Mouse (Mus musculus) frontal cortex, adult 2 months (tissue): Measurements from ENCODE around the gene Npr2. TPM values are rescaled to one million over a fixed set of nuclear protein-coding genes. Genes with fewer than 3 reads are reported as not detected.

ENCODE experiments used
- DNase-seq, 2 experiments: peaks; one replicate each; pipeline ENCODE4 v3.0.0; 2022; ENCODE audit warnings: low spot score in 1 of 2; ENCODE audit errors: extremely low spot score in 1 of 2
- polyA plus RNA-seq: library from polyadenylated mRNA; depleted of rRNA; stranded (reverse); fragments of >200 nt; gene quantifications from 2 replicates; pipeline ENCODE4 v1.2.3, GENCODE M21; 2012

Npr2 gene
- polyA plus RNA-seq, 1 experiment = 119 TPM

DNA sequence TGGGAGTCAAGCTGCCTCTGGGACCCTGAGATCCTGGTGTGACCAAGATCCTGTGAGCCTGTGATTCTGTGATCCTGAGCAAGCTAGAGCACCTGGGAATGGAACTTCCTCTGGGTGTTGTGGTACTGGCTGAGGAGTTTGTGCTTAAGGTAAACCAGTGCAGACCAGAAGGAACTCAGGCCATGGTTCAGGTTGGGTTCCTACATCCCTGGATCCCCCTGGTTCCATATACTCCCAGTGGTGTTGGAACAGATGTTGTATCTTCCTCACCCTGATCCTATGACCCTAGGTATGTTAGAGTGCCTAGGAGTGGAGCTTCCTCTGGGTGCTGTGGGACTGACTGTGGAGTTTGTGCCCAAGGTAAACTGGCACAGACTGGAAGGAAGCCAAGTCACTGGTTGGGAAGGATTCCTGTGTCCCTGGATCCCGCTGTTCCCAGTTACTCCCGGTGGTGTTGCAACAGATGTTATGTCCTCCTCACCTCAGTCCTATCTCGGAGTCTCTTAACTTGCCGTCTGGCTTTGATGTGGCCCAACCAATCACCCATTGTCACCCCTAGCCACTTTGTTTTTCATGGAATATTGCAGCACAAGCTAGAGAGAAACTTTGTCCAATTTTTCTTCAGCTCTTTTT lies 11.5 kb upstream of the Npr2 start:
- no peak for DNase-seq

DNA sequence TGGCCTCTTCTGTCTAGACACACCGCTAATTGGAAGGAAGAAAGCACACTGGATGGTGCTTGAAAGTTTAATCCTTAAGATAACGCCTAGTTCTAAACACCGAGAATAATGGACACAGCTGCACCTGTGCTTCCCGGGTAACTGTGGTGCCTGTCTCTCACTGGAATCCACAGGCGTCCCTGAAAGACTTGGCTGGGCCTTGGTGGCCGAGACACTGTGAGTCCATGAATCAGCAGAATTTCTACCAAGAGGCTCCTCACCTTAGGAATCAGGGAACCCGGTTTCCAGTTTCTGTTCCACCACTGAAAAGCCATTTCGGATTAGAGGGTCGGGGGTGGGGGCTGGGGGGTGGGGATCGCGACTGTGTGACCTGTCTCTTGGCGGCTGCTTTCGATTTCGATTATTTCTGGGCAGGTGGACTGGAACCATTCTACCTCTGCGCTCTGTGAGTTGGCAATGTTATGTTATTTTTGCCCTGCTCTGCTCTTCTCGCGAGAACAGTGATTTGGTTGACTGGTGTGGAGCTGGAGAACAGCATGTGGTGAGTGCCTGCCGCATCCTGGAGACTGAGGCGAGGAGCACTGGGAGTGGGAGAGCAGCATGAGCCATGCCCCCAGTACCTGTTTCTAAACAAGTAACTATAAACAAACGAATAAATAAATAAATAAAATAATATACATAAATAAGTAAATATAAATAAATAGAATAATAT lies 2.5 kb upstream of the Npr2 start:
- DNase-seq = peak in 1 of 2 experiments; percentile 25

DNA sequence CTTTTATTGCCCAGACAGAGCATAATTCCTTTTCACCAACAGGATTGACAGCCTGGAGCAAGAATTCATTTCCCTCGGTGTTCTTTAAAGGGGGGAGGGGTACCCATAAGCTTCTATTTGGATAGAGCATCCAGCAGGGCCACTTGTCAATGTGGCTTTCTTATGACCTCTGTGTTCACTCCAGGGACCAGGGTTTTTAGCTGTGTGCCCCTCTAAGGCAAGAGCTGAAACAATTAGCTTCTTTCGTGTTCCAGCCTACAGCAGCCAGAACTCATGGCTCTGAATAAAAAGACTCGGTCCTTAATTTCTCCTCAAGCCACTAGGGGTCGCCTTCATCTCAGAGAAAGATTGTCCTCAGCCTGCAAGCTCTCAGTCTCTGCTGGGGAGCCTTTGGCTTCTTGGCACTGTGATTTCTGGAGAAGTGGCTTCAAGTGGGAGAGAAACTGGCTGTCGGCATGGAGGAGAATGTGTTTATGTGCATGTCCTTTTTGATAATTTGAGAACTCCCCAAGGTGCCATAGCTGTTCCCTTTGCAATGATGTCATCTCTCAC lies 1.6 kb upstream of the Npr2 start:
- DNase-seq = peak; percentile 81 to 95

DNA sequence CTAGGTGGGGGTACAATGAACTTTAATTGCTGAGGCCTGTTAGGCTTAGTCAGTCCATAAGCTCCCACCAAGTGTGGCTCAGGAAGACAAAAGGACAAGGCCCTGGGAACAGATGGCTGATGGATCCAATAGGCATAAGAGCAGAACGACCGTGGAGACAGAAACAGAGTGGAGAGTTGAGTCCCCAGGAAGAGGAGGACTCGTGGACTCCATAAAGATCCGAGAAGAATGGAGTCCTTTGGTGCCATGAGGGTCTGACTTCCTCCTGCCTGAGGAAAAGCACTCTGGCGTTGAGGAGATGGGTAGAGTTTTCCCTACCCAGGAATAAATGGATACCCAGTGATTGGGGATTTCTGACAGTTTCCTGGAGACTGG lies 1.1 kb upstream of the Npr2 start:
- DNase-seq = no peak

DNA sequence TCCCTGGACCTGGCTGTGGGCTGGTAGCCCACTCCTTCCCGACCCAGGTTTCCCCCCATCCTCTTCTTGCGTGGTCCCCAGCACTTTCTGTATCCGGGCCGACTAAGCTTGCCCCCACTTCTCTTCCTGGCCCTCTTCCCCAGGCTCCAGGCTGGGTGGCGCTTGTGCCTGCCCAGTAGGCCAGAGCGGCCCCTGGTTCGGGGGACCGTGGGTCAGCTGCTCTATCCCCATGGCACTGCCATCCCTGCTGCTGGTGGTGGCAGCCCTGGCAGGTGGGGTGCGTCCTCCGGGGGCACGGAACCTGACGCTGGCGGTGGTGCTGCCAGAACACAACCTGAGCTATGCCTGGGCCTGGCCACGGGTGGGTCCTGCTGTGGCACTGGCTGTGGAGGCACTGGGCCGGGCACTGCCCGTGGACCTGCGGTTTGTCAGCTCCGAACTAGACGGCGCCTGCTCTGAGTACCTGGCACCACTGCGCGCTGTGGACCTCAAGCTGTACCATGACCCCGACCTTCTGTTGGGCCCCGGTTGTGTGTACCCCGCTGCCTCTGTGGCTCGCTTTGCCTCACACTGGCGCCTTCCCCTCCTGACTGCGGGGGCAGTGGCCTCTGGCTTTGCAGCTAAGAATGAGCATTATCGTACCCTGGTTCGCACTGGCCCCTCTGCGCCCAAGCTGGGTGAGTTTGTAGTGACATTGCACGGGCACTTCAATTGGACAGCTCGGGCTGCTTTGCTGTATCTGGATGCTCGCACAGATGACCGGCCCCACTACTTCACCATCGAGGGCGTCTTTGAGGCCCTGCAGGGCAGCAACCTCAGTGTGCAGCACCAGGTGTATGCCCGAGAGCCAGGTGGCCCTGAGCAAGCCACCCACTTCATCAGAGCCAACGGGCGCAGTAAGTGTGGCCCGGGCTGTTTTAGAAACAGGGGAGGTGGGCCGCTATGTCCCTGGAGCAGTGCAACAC lies 503 bp downstream of the Npr2 start:
- no peak for DNase-seq

DNA sequence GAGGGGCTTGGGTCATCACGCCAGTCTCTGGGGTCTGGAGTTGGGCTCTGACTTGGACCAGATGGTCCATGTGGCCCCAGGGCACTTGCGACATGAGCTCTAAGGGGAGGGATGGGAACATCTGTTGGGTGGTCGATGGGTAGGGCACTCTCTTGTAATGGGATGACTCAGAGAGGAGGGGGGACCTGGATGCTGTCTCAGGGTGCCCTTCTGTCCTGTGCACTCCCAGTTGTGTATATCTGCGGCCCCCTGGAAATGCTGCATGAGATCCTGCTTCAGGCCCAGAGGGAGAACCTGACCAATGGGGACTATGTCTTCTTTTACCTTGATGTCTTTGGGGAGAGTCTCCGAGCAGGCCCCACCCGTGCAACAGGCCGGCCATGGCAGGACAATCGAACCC lies 1.6 kb downstream of the Npr2 start:
- no peak for DNase-seq

DNA sequence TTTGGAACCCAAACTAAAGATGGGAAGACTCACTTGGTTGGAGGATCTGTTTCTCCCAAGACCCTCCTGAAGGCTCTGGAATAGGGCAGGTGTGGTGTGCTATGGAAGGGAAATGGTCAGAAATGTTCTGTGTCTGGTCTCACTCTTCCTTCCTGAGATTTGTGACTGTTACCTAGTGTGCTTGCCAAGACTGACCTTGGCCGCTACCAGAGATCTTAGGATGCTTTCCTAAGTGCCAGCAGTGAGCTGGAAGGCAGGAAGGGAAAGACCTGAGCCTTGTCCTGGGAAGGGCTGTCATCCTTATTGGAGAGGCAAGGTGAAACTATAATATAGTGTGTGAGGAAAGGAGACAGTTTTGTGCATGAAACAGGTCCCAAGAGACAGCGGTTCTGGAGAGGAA lies 2.0 kb downstream of the Npr2 start:
- DNase-seq = no peak

DNA sequence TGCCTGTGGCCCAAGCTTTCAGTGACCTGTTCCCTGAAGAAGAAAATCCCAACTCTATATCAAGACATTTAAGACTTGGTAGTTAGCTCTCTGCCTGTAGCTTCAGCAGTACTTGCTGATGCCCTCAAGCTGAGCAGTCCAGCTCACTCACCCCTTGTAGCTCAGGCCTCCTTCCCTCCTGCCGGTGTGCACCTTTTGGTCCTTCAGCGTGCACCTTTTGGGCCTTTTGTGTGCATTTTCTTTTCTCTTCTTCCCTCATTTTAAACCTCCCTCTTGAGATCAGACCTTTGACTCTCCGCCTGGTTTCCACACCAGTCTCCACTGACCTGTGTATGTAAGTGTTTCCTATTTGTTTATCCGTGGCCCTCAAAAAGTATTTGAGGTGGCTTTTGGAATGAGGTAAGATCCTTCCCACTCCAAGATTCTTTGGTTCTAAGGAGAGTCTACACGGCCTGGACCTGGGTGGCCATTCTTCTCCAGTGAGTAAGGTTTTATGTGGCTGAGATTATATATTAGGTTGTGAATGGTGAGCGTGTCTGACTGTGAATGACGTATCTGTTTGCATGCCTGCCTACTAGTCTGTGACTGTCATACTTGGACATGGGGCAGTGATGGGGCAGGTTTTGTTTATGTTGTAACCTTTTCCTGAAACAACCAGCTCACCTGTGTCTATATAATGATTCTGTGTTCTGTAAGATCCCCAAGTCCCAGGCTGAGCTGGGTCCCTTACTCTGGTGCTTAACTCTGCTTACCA lies 3.1 kb downstream of the Npr2 start:
- no peak for DNase-seq

DNA sequence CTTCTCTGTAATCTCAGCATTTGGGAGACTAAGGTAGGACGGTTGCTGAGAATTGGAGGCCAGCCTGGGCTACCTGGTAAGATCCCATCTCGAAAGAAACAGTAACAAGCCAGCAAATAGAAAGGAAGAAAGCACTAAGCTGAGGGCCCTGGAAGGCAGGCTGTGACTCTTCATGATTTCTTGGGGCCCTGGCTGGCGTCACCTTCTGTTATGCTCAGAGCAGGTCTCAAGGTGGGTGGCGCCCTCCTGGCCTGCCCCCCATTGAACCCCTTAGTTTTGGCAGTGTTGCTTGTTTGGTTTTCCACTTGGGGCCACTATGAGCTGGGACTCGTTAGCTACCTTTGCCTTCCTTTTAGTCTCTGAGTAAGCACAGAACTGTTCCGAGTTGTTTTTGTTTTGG lies 5.0 kb downstream of the Npr2 start:
- DNase-seq = no peak

DNA sequence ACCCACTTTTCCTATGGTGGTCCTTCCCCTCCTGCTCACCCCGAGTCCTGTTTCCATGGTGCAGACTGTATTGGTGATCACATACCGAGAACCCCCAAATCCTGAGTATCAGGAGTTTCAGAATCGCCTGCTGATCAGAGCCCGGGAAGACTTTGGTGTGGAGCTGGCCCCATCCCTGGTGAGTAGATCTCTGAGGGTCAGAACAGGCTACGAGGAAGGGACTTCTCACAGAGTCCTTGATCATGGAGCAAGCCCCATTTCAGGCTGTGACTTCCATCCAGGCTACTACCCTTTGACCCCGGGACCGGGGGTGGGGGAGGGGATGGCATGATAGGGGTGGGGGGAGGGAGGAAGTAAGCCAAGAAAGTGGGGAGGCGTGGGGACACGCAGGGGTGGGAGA lies 8.3 kb downstream of the Npr2 start:
- no peak for DNase-seq

DNA sequence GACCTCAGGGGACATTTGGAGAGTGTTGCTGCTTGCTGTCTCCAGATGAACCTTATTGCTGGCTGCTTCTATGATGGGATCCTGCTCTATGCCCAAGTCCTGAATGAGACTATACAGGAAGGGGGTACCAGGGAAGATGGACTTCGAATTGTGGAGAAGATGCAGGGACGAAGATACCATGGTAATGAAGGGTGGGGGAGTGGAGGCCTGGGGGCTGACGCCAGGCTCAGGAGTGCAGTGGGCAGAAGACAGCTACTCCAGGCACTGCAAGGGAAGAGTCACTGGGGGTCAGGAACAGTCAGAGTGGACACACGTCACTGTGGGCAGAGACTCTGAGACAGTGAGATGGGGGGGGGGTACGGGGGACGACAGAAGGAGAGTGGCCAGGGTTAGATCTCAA lies 8.8 kb downstream of the Npr2 start:
- DNase-seq = no peak

DNA sequence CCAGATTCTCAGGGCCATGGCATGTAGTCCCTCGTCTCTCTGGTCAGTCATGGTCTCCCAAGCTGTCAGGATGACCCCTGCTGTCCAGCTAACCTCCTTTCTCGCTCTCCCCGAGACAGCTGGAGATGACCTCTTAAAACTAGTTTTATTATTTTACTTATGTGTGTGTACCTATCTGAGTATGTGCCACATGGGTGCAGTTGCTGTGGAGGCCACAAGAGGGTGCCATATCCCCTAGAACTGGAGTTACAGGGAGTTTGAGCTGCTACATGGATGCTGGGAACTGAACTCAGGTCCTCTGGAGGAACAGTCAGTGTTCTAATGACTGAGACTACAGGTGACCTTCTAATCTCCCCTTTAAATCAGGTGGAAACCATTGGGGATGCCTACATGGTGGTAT lies 18.0 kb downstream of the Npr2 start:
- DNase-seq = no peak

DNA sequence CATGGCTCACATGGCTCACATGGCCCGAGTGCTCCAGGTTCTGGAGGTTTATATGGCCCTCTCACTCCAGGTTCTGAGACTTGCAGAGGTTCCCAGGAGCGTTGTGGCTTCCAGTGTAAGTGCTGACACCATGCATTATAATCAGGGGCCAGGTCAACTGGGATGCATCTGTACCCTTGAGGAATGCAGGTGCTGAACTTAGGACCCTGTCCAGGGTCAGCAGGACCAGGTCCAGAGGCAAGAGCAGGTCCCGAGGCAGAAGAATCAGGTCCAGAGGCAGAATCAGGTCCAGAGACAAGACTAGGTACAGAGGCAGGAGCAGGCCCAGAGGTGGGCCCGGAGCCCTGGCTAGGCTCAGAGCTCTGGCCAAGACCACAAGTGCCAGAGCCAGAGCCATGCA lies 21.0 kb downstream of the Npr2 start:
- DNase-seq = no peak

DNA sequence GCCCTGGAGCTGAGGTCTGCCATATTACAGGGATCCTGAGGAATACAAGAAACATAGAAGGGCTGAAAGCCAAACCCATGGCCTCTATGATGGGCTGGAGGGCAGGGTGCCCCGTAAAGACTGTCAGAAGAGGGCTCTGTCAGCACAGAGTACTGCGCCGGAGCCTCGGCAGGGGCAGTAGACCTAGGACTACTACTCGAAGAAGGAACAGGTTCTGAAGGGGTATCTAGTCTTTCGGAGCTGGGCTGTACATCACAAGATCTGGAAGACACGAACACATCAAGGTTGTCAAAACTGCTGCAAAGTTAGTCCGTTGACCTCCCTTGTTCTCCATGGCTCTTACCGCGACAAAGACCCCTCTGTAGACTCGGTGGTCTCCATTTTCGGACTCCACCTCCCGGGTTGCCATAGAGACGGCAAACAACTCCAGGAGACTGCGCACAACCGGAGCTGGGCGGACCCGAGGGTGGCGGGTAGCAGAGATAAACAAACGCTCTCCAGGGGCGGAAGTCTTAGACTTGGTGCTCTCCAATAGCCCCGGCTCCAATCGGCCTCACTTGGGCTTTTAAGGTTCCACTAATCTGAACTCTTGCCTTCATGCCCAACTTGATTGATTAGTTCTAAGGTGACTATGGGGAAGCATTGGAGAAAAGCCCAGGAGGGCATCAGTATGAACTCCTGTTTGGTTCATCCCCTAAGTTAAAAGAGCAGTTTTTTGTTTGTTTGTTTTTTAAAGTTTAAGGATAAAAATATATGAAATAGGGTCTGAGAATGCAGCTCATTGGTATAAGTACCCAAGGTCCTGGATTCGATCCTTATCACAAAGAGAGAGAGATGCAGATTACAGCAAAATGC lies 21.7 kb downstream of the Npr2 start, which contains the start of gene Spag8:
Gene Spag8 (minus strand): TSS at position 434 of the 855 bp plus-strand sequence.
- DNase-seq = no peak

DNA sequence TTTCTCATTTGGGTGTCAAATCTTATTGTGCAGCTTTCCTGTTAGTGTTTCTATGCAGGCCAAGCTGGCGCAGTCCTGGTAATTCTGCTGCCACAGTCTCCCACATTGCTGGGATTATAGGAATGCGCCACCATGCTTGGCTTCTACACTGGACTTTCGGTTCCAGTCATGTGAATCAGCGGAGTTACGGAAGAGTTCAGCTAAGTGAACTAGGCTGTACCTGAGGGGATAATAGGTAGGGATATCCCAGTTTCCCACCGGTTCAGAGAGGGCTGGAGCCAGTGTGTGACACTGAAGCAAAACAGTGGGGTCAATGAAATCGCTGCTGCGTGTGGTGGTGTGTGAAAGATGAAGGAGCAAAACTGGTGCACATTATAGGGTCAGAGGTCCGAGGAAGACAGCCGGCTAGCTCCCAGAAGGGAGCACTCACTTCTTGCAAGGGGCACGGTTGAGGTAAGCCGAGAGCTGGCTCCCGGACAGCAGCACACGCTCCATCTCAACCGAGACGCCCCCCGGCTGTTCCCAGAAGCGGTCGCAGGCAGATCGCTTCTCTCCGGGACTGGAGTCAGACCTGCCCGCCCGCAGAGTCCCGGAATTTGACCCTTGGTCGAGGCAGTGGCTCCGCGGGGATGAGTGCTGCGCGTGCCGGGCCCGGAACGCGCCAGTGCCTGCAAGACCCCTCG lies 24.1 kb downstream of the Npr2 start:
- no peak for DNase-seq

DNA sequence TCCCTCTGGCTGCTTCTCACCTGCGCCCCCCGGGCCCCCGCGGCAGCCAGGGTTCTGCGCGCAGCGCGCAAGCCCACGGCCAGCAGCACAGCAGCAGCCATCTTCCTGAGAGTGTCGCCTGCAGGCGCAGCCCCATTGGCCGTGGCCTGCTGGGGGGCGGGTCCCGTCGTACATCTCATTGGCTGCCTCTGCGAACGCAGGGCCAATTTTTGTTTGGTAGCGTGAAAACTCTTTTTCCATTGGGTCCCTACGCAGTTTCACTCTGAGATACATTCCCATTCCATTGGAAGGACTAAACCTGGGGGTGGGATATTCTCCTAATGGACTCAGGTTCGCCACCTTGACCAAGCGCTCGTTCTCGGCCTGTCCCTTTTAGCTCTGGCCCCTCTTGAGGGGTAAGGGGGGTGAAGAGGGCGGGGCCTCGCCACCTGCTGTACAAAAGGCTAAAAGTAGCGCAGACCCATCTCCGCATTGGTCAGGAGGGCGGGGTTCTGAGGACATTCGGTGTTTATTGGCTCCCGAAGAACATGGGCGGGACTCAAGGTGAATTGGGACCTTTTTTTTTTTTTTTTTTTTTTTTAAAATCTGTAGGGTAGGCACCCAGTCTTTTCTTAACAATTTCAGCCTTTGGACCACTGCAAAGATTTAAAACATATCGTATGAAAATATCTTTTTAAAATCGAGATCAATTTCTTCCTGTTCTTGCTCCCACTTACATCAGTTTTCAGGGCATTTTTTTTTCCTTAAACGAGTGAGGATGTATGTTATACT lies 24.8 kb downstream of the Npr2 start, which contains the start of gene Hint2:
Gene Hint2 (minus strand): TSS at position 128 of the 771 bp plus-strand sequence.
- peak; percentile 95 to 96 for DNase-seq

DNA sequence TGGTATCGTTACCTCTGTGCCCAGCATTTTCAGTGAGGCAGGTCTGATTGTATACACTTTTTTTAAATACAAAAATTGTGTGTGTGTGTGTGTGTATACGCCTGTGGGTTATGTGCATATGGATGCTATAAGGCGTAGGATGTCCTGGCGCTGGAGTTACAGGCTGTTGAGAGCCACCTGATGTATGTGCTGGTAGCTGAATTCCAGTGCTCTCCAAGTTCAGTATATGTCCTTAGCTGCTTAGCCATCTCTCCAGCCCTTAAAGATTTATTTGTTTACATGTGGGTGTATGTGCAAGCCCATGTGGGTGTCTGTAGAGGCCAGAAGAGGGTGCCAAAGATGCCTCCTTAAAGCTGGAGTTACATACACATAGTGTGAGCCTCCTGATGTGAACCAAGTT lies 25.4 kb downstream of the Npr2 start:
- peak in 1 of 2 experiments; percentile 34 for DNase-seq

DNA sequence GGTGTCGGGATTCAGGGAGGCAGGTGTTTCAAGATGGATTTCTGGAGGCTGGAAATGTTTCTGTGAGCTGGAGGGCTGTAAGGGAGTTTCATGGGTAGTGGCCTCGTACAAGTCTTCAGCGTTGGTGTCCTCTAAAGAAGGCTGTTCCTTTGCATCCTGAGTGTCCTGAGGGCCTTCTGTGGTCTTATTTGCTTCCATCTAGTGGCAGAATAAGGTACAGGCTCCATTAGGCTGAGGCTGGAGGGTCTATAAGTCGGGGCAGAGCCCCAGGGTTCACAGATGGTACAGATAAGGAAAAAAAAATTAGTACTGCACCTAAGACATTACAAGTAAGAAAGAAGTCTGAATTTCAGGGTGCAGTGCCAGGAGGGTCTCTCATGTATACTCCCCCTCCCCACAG lies 34.7 kb downstream of the Npr2 start:
- peak in 1 of 2 experiments; percentile 42 for DNase-seq
